Mouse (Mus musculus) megakaryocyte, embryonic 14.5 days (primary cell): ENCODE measurements at regions not wholly inside any gene's neighbourhood (a gene's known extent, or its start where the extent isn't known, plus 50 kb on each side); places are given as distances from the start of the nearest gene placed in this dataset.

Experiments
- FLI1 ChIP-seq: IDR thresholded peaks from 2 replicates; pipeline ENCODE4 v1.6.1; 2012; ENCODE audit warnings: low read length, inconsistent platforms, mixed read lengths
- GATA1 ChIP-seq: IDR thresholded peaks from 3 replicates; pipeline ENCODE4 v1.6.1; 2012; ENCODE audit warnings: mixed read lengths, low read length, inconsistent platforms, borderline replicate concordance

DNA sequence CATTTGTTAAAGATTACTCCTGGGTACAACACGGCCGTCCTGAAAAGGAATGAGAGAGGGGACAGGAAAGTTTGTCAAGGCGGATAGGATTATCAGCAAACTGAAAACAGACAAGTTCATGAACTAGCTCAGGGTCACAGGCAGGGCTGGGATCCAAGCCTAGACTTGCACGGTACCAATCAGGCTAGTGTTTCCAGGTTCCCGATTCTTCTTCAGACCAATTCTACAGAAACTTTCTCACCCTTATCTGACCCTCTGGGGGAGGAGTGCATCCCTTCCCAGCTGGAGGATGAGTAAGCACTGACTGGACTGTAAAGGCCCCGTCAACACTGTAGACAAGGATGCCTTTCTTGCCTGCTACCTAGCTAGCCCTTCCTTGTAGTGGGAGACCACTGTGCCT, 238.3 kb upstream of the Fggy start:
- TF ChIP-seq GATA1 (no peak), FLI1 (no peak)
